ENCODE assay signal across 12 mouse cellular contexts in genomic region chr10:14196785-14197184, GRCm38 (mm10).
"Had no signal": no experiment of that assay in that cellular context is flagged by ENCODE, and none has a peak within 500 bp of the region (broad histone marks: within the 10 kb centered on the region; RNA-seq: fewer than 3 reads in every experiment).

No protein-coding gene starts in this region.

- H3K9me3 ChIP-seq: liver, embryonic 13.5 days; stomach, embryonic 15.5 days had no signal

- H3K4me3 ChIP-seq: liver, embryonic 13.5 days; stomach, embryonic 15.5 days had no signal

- H3K4me2 ChIP-seq: liver, embryonic 13.5 days; midbrain, embryonic 11.5 days; stomach, embryonic 15.5 days had no signal

- H3K27ac ChIP-seq: liver, embryonic 13.5 days; stomach, embryonic 15.5 days had no signal

- H3K9ac ChIP-seq: liver, embryonic 13.5 days; stomach, embryonic 15.5 days had no signal

- H3K4me1 ChIP-seq: liver, embryonic 13.5 days; stomach, embryonic 15.5 days had no signal

- H3K27me3 ChIP-seq: liver, embryonic 13.5 days; stomach, embryonic 15.5 days had no signal

- DNase-seq: kidney, adult 18-20 months; kidney, adult 9 months; kidney, postnatal 10 days; liver, embryonic 13.5 days; lung, adult 2 months; lung, postnatal 14 days; lung, postnatal 4 days; spleen, adult 18-20 months; thymus, adult 18-20 months; thymus, postnatal 36 days had no signal

- H3K36me3 ChIP-seq: liver, embryonic 13.5 days; stomach, embryonic 15.5 days had no signal
